Mouse (Mus musculus) CH12F3 (cell line): ENCODE results near the gene Git1.

Experiments used
- in situ Hi-C: fragments of 300-500 bp; cut with MboI; formaldehyde crosslinking; loops from 2 replicates; pipeline ENCODE4 v1.14.3; 2020; ENCODE audit warnings: low sequenced_read_pairs

Git1 gene

DNA sequence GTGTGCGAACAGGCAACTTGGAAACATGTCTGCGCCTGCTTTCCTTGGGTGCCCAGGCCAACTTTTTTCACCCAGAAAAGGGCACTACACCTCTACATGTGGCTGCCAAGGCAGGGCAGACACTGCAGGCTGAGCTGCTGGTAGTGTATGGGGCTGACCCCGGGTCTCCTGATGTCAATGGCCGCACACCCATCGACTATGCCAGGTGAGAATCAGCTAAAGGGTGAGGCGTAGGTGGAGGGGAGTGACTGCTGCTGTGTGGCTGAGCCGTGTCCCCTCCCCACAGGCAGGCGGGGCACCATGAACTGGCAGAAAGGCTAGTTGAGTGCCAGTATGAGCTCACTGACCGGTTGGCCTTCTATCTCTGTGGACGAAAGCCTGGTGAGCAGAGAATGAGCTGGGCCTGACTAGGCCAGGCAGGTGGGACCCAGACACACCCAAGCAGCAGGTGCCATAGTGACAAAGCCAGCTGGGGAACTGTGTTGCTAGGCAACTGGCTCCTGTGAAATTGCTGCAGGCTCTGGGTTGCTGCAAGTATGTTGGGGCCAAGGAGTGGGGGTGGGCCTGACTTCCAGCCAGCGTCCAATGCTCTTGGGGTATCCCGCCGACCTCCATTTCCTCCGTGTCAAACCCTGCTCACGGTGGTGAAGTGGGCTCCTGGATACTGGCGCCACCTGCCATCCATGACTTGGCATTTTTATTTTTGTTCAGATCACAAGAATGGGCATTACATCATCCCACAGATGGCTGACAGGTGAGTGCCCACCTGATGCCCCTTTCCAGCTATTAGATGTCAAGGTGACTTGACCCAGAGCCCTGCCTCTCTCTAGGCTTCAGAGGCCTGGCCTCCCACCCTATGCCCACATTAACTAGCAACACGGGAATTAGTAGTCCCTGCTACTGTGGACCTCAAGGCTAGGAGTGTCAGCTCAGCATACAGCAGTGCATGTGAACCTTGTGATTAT lies 7.3 kb downstream of the Git1 start:
- in situ Hi-C loops, result no loop called here

DNA sequence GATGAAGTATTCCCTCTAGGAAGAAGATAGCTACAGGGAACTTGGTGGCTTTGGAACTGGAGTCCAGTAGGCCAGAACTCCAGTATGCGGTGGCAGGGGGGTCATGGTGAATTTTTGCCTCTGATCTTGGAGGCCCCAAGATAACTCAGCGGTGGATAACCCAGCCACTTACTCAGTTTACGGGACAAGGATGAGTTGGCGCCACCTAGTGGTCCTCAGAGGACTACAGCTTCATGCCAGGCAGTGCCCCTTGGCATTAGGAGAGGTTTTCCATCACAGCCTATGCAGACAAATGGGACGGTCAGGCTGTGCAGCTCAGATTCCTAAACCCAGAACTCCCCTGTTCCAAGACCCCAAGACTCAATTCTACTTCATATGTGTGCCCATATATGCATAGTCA lies 8.0 kb downstream of the Git1 start:
- in situ Hi-C loops, result no loop called here

DNA sequence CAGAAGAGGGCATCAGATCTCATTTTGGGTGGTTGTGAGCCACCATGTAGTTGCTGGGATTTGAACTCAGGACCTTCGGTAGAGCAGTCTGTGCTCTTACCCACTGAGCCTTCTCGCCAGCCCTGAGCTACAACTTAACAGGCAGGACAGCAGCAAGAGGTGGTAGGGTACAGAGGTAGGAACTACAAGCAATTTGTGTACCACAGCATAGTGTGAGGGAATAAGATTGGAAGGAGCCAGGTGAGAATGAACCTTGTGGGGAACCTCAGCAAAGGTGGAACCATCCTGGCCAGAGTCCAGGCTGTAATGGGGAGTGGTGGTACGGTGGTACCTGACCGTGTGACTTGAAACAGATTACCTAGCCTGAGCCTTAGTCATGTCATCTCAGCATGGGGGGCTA lies 8.6 kb downstream of the Git1 start:
- in situ Hi-C loops, result no loop called here

DNA sequence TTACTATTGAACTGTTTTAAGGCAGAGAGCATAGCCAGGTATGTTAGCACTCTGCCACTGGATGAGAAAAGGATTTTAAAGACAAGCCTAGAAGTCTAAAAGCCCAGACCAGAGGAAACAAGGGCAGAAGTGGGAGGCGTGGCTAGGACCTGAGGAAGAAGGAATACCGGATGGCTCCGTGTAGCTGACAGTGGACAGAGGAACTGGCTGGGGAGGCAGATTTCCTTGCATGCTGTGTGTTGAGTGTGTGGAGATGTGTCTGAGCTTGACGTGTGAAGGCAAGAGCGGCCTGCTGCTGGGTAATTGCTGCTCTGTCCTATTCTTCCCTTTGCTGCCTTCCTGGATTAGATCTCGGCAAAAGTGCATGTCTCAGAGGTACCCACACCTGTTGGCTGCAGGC lies 9.1 kb downstream of the Git1 start:
- in situ Hi-C loops, result no loop called here

DNA sequence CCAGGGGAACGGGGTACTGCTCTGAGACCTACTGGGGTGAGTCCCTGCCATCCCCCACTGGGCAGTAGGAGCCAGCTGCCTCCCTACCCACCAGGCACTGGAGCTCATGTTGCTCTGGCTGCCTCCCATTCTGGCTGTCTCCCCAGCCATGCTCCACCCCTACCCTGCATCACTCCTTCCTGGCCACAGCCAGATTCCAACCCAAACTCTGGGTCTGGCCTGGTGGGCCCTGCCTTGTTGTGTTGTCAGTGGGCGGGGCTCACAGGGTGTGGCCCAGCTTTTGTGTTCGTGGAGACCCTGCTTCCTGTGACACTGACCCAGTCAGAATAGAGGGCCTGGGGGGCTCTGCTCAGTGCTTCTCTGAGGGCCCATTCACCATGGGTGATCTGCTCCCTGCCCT lies 10.1 kb downstream of the Git1 start:
- in situ Hi-C loops, result no loop called here

DNA sequence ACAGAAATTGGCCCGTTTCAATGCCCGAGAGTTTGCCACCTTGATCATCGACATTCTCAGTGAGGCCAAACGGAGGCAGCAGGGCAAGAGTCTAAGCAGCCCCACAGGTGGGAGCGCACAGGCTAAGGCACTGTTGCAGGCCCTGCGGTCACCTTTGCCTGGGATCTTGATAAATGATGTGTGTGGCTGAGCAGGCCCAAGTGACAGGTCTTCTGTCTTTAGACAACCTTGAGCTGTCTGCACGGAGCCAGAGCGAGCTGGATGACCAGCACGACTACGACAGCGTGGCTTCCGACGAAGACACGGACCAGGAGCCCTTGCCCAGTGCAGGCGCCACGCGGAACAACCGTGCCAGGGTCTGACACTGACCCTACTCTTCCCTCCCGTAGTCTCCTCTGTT lies 11.0 kb downstream of the Git1 start:
- in situ Hi-C loops, result no loop called here

DNA sequence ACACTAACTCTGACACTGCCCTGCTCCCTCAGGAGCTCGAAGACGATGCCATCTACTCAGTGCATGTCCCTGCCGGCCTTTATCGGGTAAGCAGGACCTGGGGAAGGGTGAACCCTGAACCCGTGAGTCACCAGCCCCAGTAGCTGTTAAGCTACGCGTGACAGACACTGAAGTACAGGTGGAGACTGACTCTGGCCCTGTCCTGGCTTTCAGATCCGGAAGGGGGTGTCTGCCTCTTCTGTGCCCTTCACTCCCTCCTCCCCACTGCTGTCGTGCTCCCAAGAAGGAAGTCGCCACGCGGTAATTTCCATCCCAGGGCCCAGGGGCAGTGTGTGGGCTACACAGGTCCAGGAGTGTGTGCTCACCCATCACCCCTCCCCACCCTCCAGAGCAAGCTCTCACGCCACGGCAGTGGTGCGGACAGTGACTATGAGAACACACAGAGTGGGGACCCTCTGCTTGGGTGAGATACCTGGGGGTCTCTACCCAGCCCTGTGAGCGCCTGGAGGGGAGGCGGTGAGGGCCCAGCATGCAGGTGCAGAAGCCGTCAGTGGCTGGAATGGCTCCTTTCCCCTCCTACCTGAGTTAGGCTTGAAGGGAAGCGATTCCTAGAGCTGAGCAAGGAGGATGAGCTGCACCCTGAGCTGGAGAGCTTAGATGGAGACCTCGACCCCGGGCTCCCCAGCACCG lies 12.1 kb downstream of the Git1 start:
- in situ Hi-C loops, result no loop called here

DNA sequence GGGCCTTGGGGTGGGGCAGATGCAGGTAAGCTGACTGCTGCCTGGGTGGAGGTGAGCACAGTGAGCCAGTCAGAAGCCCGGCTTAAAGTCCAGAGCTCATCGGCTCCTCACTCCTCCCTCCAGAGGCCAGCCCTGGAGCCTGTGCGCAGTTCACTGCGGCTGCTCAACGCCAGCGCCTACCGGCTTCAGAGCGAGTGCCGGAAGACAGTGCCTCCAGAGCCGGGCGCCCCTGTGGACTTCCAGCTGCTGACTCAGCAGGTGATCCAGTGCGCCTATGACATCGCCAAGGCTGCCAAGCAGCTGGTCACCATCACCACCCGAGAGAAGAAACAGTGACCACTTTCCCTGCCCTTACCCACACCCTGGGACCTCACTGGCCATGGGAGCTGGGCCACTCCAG lies 12.9 kb downstream of the Git1 start:
- in situ Hi-C loops, result no loop called here

DNA sequence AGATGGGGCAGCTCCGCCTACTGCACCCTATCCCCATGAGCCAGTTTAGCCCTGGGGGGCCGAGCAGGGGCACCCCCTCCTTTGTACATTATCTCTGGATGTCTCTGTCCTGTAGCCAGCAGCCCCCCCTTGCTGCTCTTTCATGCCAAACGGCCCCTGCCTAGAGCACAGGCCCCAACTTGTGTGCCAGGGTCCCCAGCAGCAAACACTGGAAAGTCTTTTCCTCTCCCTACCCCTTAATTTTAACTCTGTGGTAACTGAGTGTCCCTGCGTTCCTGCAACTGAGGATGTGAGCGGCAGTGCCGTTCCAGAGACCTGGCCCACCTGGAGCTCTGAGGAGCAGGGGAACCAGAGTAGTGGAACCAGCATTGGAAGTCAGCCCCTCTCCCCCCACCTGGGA lies 13.6 kb downstream of the Git1 start:
- in situ Hi-C loops, result no loop called here

DNA sequence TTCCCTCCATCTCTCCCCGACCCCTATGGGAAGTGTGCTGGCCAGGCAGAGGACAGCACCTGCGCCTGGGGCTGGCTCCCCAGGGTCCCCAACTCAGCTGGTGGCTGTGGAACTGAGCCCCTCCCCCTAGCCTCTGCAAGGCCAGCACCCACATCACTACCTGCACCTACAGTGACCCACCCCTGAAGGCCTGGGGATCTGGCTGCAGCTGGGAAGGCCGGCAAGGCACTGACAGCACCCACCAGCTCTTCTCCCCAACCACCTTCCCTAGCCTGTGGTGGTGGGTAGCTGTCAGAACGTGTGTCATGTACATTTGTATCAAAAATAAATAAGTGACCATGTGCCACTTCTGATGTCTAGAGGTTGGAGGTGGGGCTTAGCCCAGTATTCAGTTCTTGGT lies 14.1 kb downstream of the Git1 start:
- in situ Hi-C loops, result no loop called here

DNA sequence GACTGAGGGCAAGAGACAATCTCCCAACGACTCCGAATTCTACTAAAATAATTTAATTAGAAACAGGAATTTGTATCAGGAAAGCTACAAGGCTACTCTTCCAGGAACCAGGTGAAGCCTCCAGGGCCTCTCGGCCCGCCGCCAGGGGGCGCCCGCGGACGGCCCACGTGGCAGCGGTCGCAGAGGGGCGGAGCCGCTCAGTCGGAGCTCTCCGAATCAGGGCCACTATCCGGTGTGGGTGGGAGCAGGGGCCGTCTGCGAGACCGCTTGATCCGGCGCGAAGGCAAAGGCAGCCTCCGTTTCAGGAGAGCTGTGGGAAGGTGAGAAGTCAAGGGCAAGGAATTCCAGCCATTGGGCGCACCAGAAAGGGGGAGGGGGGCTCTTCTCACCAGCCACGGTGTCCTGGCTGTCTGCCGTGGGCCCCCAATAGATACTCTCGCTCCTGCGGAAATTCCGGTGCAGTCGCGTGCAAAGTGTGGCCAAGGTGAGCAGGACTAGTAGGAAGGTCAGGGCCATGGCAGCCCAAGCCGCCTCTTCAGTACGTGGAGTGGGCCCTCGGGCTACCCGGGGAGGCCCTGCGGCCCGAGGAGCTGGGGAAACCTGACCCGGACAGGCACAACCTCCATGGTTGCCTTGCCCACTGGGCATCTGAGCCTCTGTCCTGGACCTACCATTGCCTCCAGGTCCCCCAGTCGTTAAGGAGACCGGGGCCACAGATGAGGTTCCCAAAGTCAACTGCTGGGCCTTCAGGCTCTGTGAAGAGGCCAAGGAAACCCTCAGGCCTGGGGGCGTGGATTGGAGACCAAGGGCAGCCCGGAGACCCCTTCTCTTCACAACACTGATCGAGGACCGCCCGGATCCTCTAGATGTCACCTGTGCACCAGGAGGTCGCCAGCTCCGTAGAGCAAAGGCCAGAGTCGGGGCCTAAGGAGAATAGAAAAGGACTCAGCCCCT lies 15.0 kb downstream of the Git1 start:
- in situ Hi-C loops, result no loop called here

DNA sequence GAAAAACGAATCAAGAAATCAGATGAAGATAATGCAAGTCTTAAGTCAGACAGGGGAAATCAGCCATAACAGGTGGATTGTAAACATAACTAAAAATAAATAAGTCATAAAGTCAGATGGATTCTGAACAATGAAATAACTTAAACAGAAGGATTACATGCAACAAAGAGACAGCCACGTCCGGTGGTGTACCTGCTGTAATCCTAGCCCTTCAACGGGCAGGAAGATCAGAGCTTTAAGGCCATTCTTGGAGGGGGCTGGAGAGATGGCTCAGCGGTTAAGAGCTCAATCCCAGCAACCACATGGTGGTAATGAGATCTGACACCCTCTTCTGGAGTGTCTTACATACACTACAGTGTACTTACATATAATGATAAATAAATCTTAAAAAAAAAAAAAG lies 18.0 kb downstream of the Git1 start:
- in situ Hi-C loops, result no loop called here

DNA sequence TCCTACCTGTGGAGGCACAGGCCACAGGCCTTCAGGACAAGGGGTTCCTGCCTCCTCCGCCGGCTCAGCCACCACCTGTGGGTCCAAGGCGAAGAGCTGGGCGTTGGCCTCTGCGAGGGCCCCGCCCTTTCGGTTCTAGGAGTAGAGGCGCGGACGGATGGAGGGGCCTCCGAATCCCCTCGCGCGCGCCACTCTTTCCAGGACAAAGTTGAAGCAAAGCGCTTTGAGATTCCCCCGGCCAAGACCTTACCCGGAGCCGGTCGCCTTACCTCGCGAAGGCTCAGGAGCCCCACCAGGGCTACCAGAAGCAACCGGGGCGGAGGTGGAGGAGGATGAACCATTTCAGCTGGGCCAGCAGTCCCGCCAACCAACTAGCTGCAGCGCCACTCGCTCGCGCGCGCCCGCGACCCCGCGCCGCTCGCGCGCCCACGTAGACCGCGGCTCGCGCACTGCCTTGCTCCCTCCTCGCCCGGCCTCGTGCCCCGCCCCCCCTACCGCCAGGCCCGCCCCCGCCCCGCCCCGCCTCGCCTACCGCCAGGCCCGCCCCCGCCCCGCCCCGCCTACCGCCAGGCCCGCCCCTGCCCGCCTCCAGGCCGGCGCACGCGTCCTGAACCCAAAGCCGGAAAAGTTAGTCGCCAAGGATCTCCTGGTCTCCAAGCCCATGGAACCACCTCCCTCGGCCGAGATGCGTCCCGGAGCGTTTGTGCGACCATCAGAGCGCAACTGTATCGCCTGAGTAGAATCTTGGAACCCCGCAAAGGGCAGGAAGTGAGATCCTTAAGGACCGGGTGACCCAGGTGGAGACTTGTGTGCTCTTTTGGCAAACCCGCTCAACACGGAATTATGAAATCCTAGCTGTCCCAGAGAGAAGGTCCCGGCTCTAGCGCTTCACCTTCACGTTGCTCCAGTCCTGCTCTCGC lies 19.8 kb downstream of the Git1 start:
- in situ Hi-C loops, result no loop called here

DNA sequence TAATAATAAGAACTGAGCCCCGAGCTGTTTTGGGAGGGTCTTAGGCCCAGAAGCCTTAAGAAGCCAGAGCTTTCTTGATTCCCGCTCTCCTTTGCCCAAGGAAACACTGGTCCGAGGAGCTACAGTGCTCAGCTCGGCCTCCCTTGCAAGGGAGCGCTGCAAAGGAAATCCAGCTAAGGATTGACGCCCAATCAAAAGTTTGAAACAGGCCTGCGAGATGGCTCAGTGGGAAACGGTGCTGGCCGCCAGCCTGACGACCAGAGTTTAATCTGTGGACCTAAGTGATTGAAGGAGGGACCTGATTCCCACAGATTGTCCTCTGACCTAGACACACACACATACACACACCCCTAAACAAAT lies 20.4 kb downstream of the Git1 start:
- in situ Hi-C loops, result no loop called here

DNA sequence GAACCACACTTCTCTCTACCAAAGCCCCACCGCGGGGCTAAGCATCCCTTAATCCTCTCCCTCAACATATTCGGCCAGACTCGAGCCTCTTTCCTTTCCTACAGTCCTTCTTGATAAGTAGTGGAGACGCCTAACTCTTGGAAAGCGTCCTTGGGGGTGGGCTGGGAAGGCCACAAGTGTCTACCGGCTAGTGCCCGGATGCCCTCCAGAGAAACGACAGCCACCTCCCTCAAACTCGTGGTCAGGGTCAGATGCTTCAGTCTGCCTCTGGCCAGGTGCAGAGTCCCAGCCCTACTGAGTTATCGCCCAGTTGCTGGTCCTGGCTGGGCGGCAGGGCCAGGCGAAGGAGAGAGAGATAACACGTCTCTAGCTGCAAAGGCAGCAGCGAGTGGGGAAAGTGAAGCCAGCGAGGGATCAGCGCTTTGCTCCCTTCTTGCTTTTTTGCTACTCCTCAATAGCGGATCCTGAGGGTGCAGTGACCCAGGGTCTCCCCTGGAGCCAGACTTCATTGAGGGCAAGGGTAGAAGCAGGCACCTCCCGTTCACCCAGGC lies 21.0 kb downstream of the Git1 start:
- in situ Hi-C loops, result no loop called here

DNA sequence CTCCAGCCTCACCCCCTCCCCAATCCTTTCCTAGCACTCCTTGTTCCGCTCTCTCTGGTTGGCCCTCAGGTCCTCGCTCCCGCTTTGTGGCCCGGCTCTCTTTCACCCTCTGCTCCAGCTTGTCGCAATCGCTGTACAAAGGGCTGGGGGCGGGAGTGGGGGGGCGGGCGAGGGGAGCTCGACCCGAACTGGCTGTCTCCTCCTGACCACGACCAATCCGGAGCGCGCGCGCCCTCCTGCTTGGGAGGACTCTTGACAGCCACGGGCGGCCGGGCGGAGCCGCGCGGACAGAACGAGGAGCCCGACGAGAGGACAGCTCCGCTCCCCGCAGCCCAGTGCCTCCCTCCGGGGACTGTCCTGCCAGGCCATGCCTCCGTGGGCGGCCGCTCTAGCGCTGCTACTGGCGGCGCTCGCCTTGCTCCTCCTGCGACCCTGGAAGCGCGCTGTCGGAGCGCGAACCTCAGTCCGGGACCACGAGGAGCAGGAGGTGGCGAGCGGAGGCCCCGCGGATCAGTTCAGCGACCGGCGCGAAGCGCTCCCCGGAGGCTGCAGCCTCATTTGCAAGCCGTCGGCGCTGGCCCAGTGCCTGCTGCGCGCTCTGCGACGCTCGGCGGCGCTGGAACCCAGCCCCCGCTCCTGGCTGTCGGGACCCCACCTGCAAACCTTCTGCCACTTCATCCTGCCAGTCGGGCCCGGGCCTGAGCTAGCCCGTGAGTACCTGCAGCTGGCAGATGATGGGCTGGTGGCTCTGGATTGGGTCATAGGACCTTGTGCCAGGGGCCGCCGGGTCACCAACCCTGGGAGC lies 21.7 kb downstream of the Git1 start, which contains the start of gene Abhd15:
Gene Abhd15, plus strand, starts transcription at position 290 of the 805 bp plus-strand sequence.
- in situ Hi-C loops, result no loop called here

DNA sequence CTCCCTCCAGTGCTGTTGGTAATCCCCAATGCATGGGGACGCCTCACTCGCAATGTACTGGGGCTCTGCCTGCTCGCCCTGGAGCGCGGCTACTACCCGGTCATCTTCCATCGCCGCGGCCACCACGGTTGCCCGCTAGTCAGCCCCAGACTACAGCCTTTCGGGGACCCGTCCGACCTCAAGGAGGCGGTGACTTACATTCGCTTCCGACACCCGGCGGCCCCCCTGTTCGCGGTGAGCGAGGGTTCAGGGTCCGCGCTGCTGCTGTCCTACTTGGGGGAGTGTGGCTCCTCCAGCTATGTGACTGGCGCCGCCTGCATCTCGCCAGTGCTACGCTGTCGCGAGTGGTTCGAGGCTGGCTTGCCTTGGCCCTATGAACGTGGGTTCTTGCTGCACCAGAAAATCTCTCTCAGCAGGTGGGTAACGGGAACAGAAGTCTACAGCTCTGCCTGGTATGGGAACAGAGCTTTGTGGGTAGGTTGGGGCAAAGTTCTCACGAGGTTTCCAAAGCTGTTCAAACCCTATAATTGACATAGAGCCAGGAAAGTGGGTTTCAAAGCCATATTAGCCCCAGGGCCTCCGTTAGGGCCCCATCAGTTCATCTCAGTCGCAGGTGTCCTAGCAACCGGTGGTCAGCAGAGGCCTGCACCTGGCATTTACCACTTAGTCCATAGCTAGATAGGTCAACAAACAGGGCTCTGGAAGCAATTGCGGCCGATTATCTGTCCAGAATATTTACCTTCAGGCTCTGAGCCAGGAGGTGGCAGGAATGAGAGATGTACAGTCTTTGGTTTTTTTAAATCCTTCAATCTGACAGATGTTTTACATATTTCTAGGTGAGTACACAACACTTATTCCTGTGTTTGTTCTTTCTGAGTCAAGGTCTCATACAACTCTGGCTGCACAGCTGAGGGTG lies 22.5 kb downstream of the Git1 start, which contains the start of gene Trp53i13:
Gene Trp53i13, minus strand, starts transcription at position 344 of the 916 bp plus-strand sequence.
- in situ Hi-C loops, result no loop called here
